Mouse (Mus musculus): ENCODE results near the gene Prkcb.
A peak's percentile ranks its signal among the peaks of the same experiment; 100 is the strongest.

The Prkcb gene

DNA sequence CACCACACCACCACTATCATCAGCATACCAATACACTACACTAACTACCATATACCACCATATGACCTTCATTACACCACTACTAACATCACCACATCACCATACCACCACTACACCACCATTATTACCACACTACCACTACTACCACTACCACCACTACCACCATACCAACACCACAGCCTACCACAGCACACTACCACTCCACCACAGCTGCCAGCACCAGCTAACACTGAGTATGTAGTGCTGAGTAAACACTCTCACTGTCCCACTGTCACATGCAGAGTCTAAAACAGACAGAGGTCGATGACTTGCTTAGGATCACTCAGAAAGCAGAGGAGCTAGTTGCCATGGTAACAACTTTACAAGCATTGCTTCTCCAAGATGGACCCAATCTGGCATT lies 78.1 kb downstream of the Prkcb start:
- DNase-seq (ENCODE audit: low spot score in 2 of 2) = no peak

DNA sequence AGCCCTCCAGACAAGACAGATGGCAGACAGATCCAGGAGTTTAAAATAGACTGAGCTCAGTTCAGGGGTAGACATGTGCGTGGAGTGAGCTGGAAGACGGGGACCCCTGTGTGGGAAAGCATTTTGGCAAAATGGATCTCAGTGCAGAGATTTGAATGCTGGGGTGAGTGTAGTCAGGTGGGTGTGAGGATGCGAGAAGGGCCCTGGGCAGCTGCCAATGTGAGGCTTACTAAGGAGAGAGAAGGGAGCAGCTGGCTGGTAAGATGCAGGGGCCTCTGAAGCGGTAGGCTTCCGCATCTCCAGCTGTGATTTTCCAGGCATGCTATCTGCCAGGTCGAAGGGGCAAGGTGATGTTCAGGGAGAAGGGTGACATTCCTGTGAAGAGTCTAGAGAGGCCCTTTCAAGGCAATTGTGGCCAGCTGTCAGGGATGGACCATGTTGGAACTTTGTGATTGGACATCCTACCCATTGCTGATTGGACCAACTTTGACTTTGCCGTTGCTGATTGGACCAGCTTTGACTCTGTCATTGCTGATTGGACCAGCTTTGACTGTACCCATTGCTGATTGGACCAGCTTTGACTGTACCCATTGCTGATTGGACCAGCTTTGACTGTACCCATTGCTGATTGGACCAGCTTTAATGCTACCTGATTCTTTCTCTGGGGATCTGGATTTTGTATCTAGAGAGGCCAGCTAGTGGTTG lies 78.9 kb downstream of the Prkcb start:
- no peak for DNase-seq (ENCODE audit: low spot score in 2 of 2)

DNA sequence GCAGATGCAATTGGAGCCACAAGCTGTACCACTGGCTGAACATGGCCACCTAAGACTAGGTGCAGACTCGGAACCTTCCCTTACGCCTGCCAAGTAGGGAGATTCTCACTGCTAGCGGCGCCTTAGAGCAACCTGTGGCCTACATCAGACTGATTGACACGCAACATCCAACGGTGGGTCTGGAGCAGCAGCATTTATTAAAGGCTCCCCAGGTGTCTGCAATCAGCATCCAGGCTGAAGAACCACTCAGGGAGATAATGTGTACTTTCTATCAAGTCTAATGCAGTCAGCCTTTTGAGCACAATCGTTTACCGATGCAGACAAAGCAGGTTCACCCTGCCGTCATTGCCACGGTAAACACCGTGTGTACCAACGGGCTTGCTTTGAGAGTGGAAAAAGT lies 81.9 kb downstream of the Prkcb start:
- DNase-seq (ENCODE audit: low spot score in 2 of 2) = no peak

DNA sequence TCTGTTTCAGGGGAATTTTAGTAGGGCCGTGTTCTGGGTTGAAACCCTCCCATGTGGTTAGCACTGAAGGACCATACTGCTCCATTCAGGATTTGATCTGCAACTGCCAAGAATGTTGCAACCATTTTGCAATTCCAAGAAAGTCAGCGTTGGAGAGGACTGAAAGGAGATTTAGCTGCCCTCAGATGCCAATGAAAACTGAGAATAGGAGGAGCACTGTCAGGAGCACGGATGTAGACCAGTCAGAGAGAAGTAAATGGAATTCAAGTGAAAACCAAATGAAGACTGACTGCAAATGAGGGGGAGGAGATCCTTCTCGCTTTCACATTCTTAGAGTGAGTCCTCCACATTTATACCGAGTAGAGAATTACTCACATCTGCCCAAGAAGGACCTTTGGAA lies 83.4 kb downstream of the Prkcb start:
- DNase-seq (ENCODE audit: low spot score in 2 of 2) = no peak

DNA sequence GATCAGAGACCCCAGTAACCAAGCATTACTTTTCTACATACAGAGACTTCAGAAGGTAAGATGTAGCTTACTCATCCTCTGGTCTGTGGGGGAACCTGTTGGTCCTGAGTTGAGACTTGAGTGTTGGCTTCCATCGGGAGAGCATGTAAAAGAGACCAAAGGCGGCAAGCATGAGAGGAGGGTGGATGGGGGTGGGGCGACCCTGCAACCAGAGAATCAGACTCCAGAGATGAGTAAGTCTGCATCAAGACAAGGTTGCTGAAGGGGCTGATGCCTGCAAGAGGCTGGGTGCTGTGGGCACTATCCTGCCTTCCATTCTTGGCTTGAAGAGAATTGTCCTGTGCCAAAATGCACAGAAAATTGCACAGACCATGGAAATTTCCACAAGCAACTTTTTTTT lies 83.8 kb downstream of the Prkcb start:
- no peak for DNase-seq (ENCODE audit: low spot score in 2 of 2)

DNA sequence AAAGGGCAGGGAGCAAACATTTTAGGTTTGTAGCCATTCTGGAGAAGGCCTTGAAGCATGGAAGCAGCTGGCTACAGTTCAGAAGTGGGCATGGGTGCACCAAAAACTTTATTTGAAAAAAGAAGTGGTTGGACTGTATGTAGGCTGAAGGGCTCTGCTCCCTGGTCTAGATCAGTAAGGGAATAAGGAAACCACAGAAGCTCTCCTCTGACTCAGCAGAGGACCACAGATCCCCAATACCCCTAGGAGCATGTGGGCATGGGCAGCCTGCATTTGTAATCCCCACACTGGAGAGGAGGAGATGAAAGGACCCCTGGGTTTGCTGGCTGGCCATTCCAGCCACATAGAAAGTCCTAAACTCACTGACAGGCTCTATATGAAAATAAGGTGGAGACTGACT lies 88.3 kb downstream of the Prkcb start:
- no peak for DNase-seq (ENCODE audit: low spot score in 2 of 2)

DNA sequence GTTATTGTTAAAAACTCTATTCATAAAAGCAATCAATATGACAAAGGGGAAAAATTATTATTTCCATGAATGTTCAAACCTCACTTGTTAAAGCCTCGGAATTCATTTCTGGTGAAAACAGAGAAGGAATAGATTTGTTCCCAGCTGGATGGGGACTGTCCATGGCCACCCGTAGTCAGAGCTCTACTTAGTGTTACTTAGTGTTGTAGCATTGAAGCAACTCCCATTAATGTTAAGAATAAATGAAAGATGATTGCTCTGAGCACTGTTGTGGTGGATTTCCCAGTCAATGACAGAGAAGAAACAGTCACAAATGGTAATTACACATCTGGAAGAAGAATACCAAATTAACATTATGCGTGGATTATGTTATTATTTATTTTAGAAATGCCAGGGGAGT lies 89.4 kb downstream of the Prkcb start:
- DNase-seq (ENCODE audit: low spot score in 2 of 2) = no peak

DNA sequence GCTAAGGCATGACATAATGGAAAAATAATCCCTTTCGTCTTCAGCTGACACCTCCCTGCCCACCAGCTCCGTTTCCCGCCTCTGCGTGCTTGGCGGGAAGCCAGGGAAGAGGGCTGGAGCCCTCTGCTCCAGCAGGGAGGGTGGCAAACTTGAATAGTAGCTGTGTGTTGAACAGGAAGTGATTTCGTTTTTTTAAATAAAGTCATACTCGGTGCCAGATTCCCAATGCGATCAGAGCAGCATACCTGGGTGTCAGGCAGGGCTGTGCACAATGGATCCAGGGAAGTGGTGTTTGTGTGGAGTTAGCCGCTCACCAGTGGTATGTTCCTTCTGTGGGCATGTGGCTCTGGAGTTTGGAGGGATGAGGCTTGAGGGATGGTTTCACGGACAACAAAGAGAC lies 89.9 kb downstream of the Prkcb start:
- DNase-seq (ENCODE audit: low spot score in 2 of 2) = no peak

DNA sequence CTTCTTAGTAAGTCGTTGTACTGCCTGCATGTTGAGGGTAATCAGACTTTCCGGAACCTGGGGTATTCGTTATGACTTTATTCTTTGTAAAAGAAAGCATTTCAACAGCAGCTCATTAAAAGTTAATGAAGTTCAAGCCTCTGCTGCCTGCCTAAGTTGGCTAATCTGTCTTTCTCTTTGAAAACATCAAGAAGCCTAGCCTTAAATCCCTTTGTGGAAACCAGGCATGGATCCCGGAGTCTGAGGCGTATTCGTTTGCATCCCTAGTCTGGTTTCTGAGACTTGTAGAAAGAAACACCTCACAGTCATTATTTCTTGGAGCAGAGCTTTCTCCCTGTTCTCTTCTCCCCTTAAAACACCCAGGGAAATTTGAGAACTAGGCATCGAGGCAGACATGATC lies 90.7 kb downstream of the Prkcb start:
- DNase-seq (ENCODE audit: low spot score in 2 of 2) = no peak

DNA sequence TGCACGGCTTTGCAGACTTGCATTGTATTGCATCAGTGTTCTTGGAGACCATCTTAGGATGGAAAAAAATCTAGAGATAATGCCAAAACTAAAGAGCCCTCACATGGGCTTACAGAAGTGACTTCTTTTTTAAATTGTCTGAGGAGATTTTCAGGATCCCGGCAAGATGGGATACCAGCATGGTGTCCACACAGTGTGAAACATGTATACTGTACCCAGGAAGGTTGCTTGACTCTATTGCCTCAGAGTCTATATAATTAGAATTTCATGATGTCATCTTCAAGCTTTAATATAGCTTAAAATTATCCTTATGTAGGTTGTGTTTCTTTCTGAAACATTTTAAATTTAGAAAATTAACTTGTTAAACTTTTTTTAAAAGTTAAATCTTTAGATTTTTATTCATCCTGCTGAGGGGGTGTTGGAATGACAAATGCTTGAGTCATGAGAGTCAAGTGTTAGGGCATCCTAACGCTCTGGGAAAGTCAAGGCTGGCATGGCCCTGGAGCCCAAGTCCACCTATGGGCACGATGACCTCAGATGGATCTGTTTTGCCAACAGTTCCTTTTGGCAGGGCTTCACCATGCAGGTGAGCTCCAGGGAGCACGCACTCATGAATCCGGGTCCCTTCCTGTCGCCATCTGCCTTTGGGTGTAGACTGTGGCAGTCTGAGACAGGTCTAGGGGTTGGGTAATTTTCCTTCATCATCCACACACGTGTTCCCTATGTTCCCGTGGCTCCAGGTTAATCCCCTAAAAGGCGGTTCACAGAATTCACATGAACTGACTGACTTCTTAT lies 92.0 kb downstream of the Prkcb start:
- no peak for DNase-seq (ENCODE audit: low spot score in 2 of 2)

DNA sequence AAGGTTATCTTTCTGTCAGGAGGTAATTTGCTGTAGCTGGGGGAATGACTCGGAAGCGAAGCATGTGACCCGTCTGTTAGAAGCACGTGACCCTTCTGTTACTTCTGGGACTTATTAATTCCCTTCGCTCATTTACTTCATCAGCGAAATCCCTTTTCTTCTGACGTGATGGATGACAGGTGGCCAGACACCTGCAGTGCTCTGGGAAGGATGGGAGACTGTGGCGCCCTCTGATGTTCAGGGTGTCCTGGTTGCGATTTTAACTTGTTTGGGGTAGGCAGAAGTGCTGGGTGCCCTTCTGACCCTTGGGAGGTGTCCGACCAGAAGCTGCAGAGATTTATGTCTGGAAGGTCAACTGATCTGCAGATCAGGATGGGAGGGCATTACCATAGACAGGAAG lies 93.0 kb downstream of the Prkcb start:
- DNase-seq (ENCODE audit: low spot score in 2 of 2) = no peak

DNA sequence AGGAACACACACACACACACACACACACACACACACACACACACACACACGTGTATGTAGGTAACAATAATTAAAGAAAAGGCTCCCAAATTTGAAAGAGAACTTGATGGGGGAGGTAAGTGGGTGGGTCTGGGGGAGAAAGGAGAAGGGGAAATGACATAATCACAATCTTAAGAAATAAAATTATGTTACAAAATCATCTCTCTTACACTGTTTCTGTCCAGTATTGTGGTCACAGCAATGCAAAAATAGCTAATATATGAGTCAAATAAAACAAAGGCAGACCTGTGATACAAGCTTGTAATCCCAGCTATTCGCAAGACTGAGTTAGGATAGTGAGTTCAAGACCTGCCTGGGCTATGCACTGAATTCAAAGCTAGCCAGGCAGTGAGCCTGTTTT lies 94.7 kb downstream of the Prkcb start:
- no peak for DNase-seq (ENCODE audit: low spot score in 2 of 2)

DNA sequence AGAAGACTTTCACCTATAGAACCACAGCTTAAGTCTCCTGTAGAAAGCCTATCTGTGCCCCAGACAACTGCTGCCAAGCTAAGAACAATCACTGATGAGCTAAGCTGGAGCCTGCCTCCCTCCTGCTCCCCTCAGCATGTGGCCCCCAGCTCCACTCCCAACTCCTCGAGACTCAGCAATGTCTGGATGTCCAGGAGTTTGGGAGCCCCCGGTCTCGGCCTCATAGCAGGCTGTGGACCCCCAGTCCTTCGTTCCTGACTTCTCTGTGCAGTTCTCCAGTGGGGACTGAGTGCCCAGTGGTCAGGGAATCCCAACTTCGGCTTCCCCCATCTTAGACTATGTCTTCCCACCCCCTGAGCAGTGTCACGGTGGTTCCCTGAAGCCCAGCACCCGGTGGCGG lies 96.3 kb downstream of the Prkcb start:
- DNase-seq (ENCODE audit: low spot score in 2 of 2) = no peak

DNA sequence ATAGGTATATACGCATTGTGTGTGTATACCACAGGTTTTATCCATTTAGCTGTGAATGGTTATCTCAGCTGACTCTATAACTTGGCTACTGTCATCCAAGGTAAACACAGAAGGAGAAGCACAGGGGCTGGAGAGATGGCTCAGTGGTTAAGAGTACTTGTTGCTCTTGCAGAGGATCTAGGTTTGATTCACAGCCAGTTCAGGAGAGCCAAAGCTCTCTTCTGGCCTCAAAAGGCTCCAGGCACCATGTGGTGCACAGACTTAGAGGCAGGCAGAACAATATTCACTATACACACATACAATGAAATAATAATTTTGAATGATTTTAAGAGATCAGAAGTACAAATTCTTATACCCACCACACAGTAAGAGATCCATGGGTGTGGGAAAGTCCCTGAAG lies 98.0 kb downstream of the Prkcb start:
- no peak for DNase-seq (ENCODE audit: low spot score in 2 of 2)

DNA sequence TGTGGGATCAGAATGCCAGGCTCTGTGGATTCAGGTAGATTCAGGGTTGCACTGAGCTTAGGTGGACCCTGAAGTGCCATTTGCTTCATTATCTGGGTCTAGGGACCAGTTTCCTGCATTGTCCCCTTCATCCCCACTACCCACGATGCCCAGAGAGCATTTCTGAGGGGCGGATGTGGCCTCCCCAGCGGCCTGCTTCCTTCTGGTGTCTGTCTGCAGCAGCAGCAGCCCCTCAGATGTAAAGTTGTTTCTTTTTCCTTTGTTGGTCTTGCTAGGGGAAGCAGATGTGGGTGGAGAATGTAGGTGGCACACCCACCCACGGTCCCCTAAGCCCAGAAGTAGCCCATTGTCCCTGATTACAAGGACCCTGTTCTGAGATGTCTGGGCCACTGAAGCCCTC lies 99.3 kb downstream of the Prkcb start:
- DNase-seq (ENCODE audit: low spot score in 2 of 2) = peak in 1 of 2 experiments; percentile 34

DNA sequence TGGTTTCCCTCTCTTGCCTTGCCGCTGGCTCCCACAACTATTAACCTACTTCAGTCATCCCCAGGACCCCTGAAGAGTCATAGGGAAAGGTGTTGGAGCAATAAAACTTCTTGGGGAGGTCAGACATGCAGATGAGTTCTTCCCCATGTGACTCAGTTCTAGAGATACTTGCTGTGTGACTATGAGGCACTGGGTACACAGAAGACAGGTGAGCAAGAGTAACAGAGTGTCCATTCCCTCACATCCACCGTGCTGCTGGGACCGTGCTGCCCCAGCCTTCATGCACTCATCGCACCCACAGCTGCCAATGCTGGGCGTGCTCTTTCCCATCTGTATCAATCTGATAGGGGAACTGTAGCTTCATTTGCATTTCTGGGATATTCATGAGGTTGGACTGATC lies 100.3 kb downstream of the Prkcb start:
- DNase-seq (ENCODE audit: low spot score in 2 of 2) = no peak

DNA sequence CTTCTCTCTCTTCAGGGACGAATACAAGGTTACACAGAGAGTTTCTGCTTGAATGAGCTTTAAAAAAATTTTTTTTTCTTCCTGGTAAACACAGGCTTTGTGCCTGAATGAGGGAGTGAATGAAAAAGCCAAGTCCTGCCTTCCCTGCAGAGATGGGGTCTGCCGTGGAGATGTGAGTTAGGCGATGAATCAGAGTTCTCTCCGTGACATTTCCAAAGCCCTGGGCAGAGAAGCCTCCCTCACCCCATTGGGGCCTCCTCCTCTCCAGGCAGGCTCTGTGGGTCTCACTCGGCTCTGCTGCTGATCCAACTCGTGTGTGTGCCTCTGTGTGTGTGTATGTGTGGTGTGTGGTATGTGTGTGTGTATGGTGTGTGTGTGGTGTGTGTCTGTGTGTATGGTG lies 101.1 kb downstream of the Prkcb start:
- peak in 1 of 2 experiments; percentile 23 for DNase-seq (ENCODE audit: low spot score in 2 of 2)

DNA sequence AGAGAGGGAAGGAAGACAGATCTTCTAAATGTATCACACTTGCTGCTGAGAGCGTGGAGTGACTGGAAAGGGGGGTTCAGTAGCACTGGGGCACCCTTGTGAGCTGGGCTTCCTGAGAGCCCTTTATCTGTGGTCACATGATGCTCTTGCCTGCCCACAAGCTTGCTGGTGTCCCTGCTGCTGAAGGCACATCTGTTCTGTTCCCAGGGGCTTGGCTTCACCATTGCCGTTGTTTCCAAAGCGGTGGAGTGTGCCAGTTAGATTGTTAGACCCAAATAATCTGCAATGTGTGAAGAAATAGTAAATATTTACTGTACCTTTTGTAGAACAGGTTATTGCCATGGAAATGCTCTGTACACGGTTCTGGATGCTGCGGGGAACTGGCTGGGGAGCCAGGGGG lies 101.6 kb downstream of the Prkcb start:
- peak in 1 of 2 experiments; percentile 36 for DNase-seq (ENCODE audit: low spot score in 2 of 2)

DNA sequence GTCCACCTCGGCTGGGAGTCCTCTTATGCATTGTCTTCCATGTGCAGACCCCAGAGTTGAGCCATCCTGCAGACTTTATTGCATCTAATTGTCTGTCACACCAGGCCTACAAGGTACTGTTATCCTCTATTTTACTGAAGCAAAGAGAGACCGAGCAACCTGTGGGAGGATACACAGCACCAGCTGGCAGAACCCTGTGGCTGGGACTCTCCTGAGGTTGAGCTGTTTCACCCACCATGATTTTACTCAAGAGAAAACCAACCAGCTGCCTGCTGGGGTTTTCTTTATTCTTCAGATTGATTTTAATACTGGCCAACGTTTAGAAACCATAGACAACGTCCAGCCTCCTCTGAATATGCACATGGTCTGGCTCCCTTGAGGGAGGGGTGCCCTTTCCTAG lies 102.1 kb downstream of the Prkcb start:
- no peak for DNase-seq (ENCODE audit: low spot score in 2 of 2)

DNA sequence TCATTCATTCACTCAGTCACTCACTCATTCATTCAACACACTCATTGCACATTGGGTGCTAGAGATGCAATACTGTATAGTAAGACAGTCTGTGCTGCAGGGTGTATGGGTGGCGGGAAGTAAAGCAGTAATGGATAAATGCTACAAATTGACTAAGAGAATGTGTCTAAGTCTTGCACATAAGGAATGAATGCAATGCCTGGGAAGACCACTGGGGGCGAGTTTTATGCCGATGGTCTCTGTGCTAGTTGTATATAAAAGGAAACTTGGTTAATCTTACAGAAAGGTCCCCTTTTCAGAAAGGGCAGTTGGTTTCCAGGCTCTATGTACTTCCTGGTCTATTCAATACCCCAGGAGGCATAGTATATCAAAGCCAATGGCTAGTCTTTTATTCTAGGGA lies 102.8 kb downstream of the Prkcb start:
- peak in 1 of 2 experiments; percentile 45 for DNase-seq (ENCODE audit: low spot score in 2 of 2)

DNA sequence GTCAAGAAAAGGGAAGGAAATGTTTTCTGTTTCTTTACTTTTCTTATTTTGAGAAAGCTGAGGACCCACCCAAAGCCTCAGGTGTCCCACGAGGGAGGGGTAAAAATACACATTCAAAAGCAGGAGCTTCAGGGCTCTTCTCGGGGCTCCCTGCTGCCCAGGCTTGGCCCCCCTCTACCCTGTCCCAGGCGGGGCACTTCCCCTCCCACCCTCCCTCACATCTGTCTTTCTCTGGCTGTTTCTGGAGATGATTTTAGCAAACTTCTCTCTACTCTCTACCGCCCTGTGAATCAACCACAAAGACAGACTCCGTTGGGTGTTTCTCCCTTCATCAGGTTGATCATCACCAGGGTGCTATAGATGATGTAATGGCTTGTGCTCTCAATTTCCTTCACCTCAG lies 105.4 kb downstream of the Prkcb start:
- peak in 1 of 2 experiments; percentile 28 for DNase-seq (ENCODE audit: low spot score in 2 of 2)

DNA sequence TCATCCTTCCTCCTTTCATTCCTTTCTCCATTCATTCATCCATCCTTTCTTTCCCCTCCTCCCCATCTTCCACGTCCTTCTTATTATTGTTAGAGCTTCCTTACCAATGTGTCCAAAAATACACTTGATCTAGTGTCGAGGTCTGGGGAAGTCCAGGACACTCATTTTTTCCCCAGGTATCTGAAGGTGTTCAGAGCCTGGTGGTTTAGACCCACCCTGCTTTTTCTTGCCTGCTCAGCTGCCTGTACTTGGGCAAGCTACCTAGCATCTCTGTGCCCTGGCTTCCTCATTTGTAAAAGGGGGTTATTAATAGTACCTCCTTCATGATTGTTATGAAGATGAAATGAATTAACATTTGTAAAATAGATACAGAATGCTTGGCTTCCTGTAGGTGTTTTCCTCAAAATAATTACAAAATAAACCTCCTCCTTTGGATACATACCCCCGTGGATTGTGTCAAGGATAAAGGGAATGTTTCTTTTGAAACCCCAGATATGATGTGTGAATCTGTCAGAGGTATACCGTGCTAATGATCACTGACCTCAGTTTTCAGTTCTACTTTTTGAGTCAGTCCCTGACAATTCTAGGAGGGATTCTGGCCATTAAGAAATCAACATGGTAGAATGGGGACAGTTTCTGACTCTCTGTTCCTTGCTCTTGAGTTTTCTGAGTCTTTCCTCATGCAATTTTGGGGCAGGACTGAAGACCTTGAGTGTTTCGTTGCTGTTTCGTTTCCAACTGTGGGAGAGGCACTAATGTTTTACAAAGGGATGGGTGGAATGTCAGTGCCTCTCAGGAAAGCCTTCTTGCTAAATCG lies 106.8 kb downstream of the Prkcb start:
- no peak for DNase-seq (ENCODE audit: low spot score in 2 of 2)

DNA sequence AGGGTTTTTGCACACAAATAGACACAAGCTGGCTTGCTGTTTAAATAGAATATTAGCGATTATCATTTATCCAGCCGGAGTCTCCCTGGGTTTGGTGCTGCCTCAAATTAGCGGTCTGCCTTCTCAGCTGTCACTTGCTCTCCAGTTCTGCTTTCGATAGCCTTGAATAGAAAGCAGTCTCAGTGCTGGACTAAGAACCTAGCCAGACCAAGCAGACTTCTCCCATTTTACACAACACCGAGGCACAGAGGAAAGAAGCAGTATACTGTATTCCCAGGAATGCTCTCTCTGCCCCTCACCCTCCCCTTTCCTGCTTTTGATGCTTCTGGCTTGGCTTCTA lies 107.4 kb downstream of the Prkcb start:
- no peak for DNase-seq (ENCODE audit: low spot score in 2 of 2)

Measured in spleen, postnatal 10 days (tissue).